Mouse (Mus musculus): Measurements from ENCODE around the gene Hsd17b13. TPM values are rescaled to one million over a fixed set of nuclear protein-coding genes. Genes with fewer than 3 reads are reported as not detected.

The Hsd17b13 gene
- polyA plus RNA-seq, 1 experiment from 2014 or later: not detected

Other genes with a start within 250 kb of the Hsd17b13 start
- gene Klhl8, start 66.2 kb downstream of the Hsd17b13 start, polyA plus RNA-seq (2015; fragmentation: Nextera tagmentation; extraction: Ambion mirVana): 38.0 and 41.3 TPM in 2 replicates
- 3.3 and 3.6 TPM in 2 replicates for gene Hsd17b11, start 44.5 kb upstream of the Hsd17b13 start, polyA plus RNA-seq (2015; fragmentation: Nextera tagmentation; extraction: Ambion mirVana)
- gene Nudt9, start 68.9 kb upstream of the Hsd17b13 start, polyA plus RNA-seq (2015; fragmentation: Nextera tagmentation; extraction: Ambion mirVana): 65.4 and 67.9 TPM in 2 replicates
- gene Gm17660, start 100.2 kb upstream of the Hsd17b13 start, polyA plus RNA-seq (2015; fragmentation: Nextera tagmentation; extraction: Ambion mirVana): 0.59 TPM in 1 of 2 replicates, not detected in the other
- 349 and 369 TPM in 2 replicates for gene Sparcl1, start 136.3 kb upstream of the Hsd17b13 start, polyA plus RNA-seq (2015; fragmentation: Nextera tagmentation; extraction: Ambion mirVana)
- not detected in 2 replicates for gene Dspp, start 193.3 kb upstream of the Hsd17b13 start, polyA plus RNA-seq (2015; fragmentation: Nextera tagmentation; extraction: Ambion mirVana)
- gene Dmp1, start 225.2 kb upstream of the Hsd17b13 start, polyA plus RNA-seq (2015; fragmentation: Nextera tagmentation; extraction: Ambion mirVana): 0.21 and 0.33 TPM in 2 replicates

Measured in hindbrain, embryonic 15.5 days (tissue).